Mouse (Mus musculus) heart, postnatal 0 days (tissue): Measurements from ENCODE around the gene 1700069L16Rik. TPM values are rescaled to one million over a fixed set of nuclear protein-coding genes. Genes with fewer than 3 reads are reported as not detected.

ENCODE experiments used
- ATAC-seq: fragments of 200-750 bp; cut with Nextera tagmentation; 2 replicates; pipeline ENCODE4 v1.8.0; 2017; ENCODE audit warnings: low read depth, moderate number of reproducible peaks, moderate library complexity; ENCODE audit not compliant: insufficient read depth
- DNase-seq: peaks from one replicate; pipeline ENCODE4 v3.0.0-alpha.2; 2016; ENCODE audit warnings: low spot score
- H3K27ac ChIP-seq: fragments of 300-500 bp; sonication (generic); 2 replicates; pipeline ENCODE4 v1.5.1; 2014; ENCODE audit warnings: low read depth, mild to moderate bottlenecking
- H3K27me3 ChIP-seq: fragments of 300-500 bp; sonication (generic); 2 replicates; pipeline ENCODE4 v1.6.1; 2014; ENCODE audit warnings: low read length, mixed read lengths; ENCODE audit not compliant: control insufficient read depth, insufficient read depth
- H3K36me3 ChIP-seq: fragments of 300-500 bp; sonication (generic); replicated peaks from 2 replicates; pipeline ENCODE4 v1.6.1; 2014; ENCODE audit warnings: low read length, mixed read lengths; ENCODE audit not compliant: control insufficient read depth, insufficient read depth
- H3K4me1 ChIP-seq: fragments of 300-500 bp; sonication (generic); 2 replicates; pipeline ENCODE4 v1.6.1; 2014; ENCODE audit warnings: antibody characterized with exemption; ENCODE audit not compliant: control insufficient read depth, insufficient read depth
- H3K4me2 ChIP-seq: fragments of 300-500 bp; sonication (generic); 2 replicates; pipeline ENCODE4 v1.6.1; 2014; ENCODE audit warnings: low read depth, mild to moderate bottlenecking, low read length, moderate library complexity
- H3K4me3 ChIP-seq: fragments of 300-500 bp; sonication (generic); 2 replicates; pipeline ENCODE4 v1.5.1; 2014; ENCODE audit warnings: low read depth, low read length
- H3K9ac ChIP-seq: fragments of 300-500 bp; sonication (generic); replicated peaks from 2 replicates; pipeline ENCODE4 v1.6.1; 2014; ENCODE audit warnings: low read depth, low read length, mixed read lengths
- H3K9me3 ChIP-seq: fragments of 300-500 bp; sonication (generic); replicated peaks from 2 replicates; pipeline ENCODE4 v1.6.1; 2016; ENCODE audit warnings: low read length; ENCODE audit not compliant: control insufficient read depth
- CTCF ChIP-seq: IDR thresholded peaks from 2 replicates; pipeline ENCODE4 v1.5.1; 2016; ENCODE audit warnings: antibody characterized with exemption, control low read depth, low read depth
- EP300 ChIP-seq: IDR thresholded peaks from 2 replicates; pipeline ENCODE4 v1.6.1; 2016; ENCODE audit warnings: antibody characterized with exemption, low read depth
- WGBS: fragments of 180-500 bp; shearing (Covaris S2); extraction: QIAGEN DNeasy Blood & Tissue Kit; methylation state at CpG from one replicate; pipeline ENCODE4 v1.1.7; 2014; 5-methylcytosine and 5-hydroxymethylcytosine counted together
- polyA plus RNA-seq: library from polyadenylated mRNA; unstranded; fragments of >200 nt; fragmentation: Nextera tagmentation; extraction: Ambion mirVana; gene quantifications from 2 replicates; pipeline ENCODE4 v1.2.1, GENCODE M21; 2015
- total RNA-seq: library from RNA; depleted of rRNA; stranded (reverse); fragments of >200 nt; gene quantifications from 2 replicates; pipeline ENCODE4 v1.2.3, GENCODE M21; 2014; ENCODE audit warnings: low replicate concordance; rRNA removed

1700069L16Rik gene
- total and polyA plus RNA-seq, 2 experiments from 2014 or later, result not detected

GRCm38 (mm10) chr5:113647141-113647540 lies 77.4 kb downstream of the 1700069L16Rik start:
- Histone ChIP-seq H3K27ac (no peak overlapping the region), H3K4me2 (no peak overlapping the region), H3K9ac (no peak overlapping the region), H3K9me3 (no peaks in the 10 kb centered on the region), H3K27me3 (peaks cover 33% of the 10 kb centered on the region), H3K36me3 (no peaks in the 10 kb centered on the region), H3K4me3 (no peak overlapping the region), H3K4me1 (peaks cover 8% of the 10 kb centered on the region)
- DNase-seq (no peak), ATAC-seq (no peak)
- TF ChIP-seq CTCF, result no peak
- no peak for TF ChIP-seq EP300
- WGBS, result 82% methylated on average over 8 of the region's 8 CpGs

- H3K36me3 ChIP-seq, result no peaks in the 10 kb centered on the region
- no peak for TF ChIP-seq EP300
- TF ChIP-seq CTCF, result no peak
- no peak overlapping the region for H3K4me2 ChIP-seq
- no peaks in the 10 kb centered on the region for H3K9me3 ChIP-seq
- H3K27me3 ChIP-seq, result peaks cover 19% of the 10 kb centered on the region
- DNase-seq (no peak), ATAC-seq (no peak)
- H3K9ac ChIP-seq, result no peak overlapping the region
- no peak overlapping the region for H3K27ac ChIP-seq
- WGBS, result 78% methylated on average over 4 of the region's 4 CpGs
- no peak overlapping the region for H3K4me3 ChIP-seq
- H3K4me1 ChIP-seq, result peaks cover 8% of the 10 kb centered on the region
Measured at GRCm38 (mm10) chr5:113644520-113644919, 80.1 kb downstream of the 1700069L16Rik start.

- DNase-seq (no peak), ATAC-seq (peak; percentile 81)
- H3K4me2 ChIP-seq, result no peak overlapping the region
- no peak overlapping the region for H3K27ac ChIP-seq
- no peak overlapping the region for H3K4me3 ChIP-seq
- no peaks in the 10 kb centered on the region for H3K9me3 ChIP-seq
- H3K27me3 ChIP-seq, result peaks cover 14% of the 10 kb centered on the region; the same call in 1 of the 2 replicates
- TF ChIP-seq EP300, result no peak
- no peak for TF ChIP-seq CTCF
- no peak overlapping the region for H3K9ac ChIP-seq
- peaks cover 8% of the 10 kb centered on the region for H3K4me1 ChIP-seq
- 29% methylated on average over 18 of the region's 18 CpGs for WGBS
- no peaks in the 10 kb centered on the region for H3K36me3 ChIP-seq
Measured at GRCm38 (mm10) chr5:113643107-113643848, 81.3 kb downstream of the 1700069L16Rik start.

Other genes starting within 250 kb of the 1700069L16Rik start
- gene Wscd2, start 234.4 kb downstream of the 1700069L16Rik start, total RNA-seq, result 0.73 and 4.5 TPM in 2 replicates
- gene Wscd2, start 234.4 kb downstream of the 1700069L16Rik start, polyA plus RNA-seq, result 0.27 and 0.34 TPM in 2 replicates
- gene Cmklr1, start 74.3 kb downstream of the 1700069L16Rik start, total RNA-seq, result 4.8 and 6.9 TPM in 2 replicates
- gene Cmklr1, start 74.3 kb downstream of the 1700069L16Rik start, polyA plus RNA-seq, result 2.0 and 2.9 TPM in 2 replicates
- 5.5 and 7.1 TPM in 2 replicates for gene Ficd, start 11.0 kb upstream of the 1700069L16Rik start, total RNA-seq
- 4.1 and 5.3 TPM in 2 replicates for gene Ficd, start 11.0 kb upstream of the 1700069L16Rik start, polyA plus RNA-seq
- 15.8 and 22.3 TPM in 2 replicates for gene Sart3, start 47.7 kb upstream of the 1700069L16Rik start, total RNA-seq
- 11.9 and 12.8 TPM in 2 replicates for gene Sart3, start 47.7 kb upstream of the 1700069L16Rik start, polyA plus RNA-seq
- 116 and 149 TPM in 2 replicates for gene Iscu, start 48.0 kb upstream of the 1700069L16Rik start, total RNA-seq
- 210 and 215 TPM in 2 replicates for gene Iscu, start 48.0 kb upstream of the 1700069L16Rik start, polyA plus RNA-seq
- gene Tmem119, start 75.7 kb upstream of the 1700069L16Rik start, total RNA-seq, result 19.9 and 28.4 TPM in 2 replicates
- 12.4 and 13.0 TPM in 2 replicates for gene Tmem119, start 75.7 kb upstream of the 1700069L16Rik start, polyA plus RNA-seq
- gene Selplg, start 107.9 kb upstream of the 1700069L16Rik start, total RNA-seq, result 1.6 and 5.0 TPM in 2 replicates
- 1.2 and 1.7 TPM in 2 replicates for gene Selplg, start 107.9 kb upstream of the 1700069L16Rik start, polyA plus RNA-seq
- 78.2 and 93.4 TPM in 2 replicates for gene Coro1c, start 184.0 kb upstream of the 1700069L16Rik start, total RNA-seq
- 40.0 and 46.6 TPM in 2 replicates for gene Coro1c, start 184.0 kb upstream of the 1700069L16Rik start, polyA plus RNA-seq